Mouse (Mus musculus): ENCODE data around the gene Gcc2. TPM values are rescaled to one million over a fixed set of nuclear protein-coding genes. Genes with fewer than 3 reads are reported as not detected.
"Not testable (repeated sequence)": the region's sequence is repeated elsewhere in the genome, so short reads cannot be mapped to it uniquely, and the experiment has no call there.

Gene Gcc2
- polyA plus RNA-seq, 1 experiment from 2014 or later: 75.5 TPM

GRCm38 (mm10) chr10:58331741-58332140 is 76.4 kb downstream of the Gcc2 start:
- ATAC-seq (ENCODE audit: insufficient read depth, low FRiP score, low read depth): no peak
- H3K4me1 ChIP-seq: 0 out of 2 replicates have a peak, but pooled peaks cover 2% of the 10 kb centered on the region
- no peaks in the 10 kb centered on the region for H3K36me3 ChIP-seq
- no peak overlapping the region for H3K9ac ChIP-seq
- no peaks in the 10 kb centered on the region for H3K27me3 ChIP-seq (replicated peaks)
- H3K9me3 ChIP-seq: no peaks in the 10 kb centered on the region
- no peak overlapping the region for H3K27ac ChIP-seq
- H3K4me2 ChIP-seq: no peak overlapping the region
- H3K4me3 ChIP-seq (replicated peaks): no peak overlapping the region

GRCm38 (mm10) chr10:58333414-58333813 is 78.1 kb downstream of the Gcc2 start:
- H3K27me3 ChIP-seq (replicated peaks): no peaks in the 10 kb centered on the region
- no peak for ATAC-seq (ENCODE audit: insufficient read depth, low FRiP score, low read depth)
- no peak overlapping the region for H3K9ac ChIP-seq
- 82% methylated on average over 5 of the region's 5 CpGs for WGBS
- no peaks in the 10 kb centered on the region for H3K36me3 ChIP-seq
- H3K4me3 ChIP-seq (replicated peaks): no peak overlapping the region
- no peak overlapping the region for H3K4me2 ChIP-seq
- H3K4me1 ChIP-seq: peaks cover 3% of the 10 kb centered on the region; the same call in 1 of the 2 replicates
- no peaks in the 10 kb centered on the region for H3K9me3 ChIP-seq
- no peak overlapping the region for H3K27ac ChIP-seq

GRCm38 (mm10) chr10:58336156-58336555 is 80.9 kb downstream of the Gcc2 start:
- 60% methylated on average over 1 of the region's 1 CpGs for WGBS
- H3K4me2 ChIP-seq: no peak overlapping the region
- peaks cover 4% of the 10 kb centered on the region for H3K4me1 ChIP-seq
- H3K4me3 ChIP-seq (replicated peaks): no peak overlapping the region
- H3K9me3 ChIP-seq: no peaks in the 10 kb centered on the region
- no peak overlapping the region for H3K9ac ChIP-seq
- no peak for ATAC-seq (ENCODE audit: insufficient read depth, low FRiP score, low read depth)
- H3K27me3 ChIP-seq (replicated peaks): no peaks in the 10 kb centered on the region
- H3K27ac ChIP-seq: peak overlapping the region; percentile 80
- H3K36me3 ChIP-seq: no peaks in the 10 kb centered on the region

- not testable (repeated sequence) for H3K4me3 ChIP-seq (replicated peaks); H3K27me3 ChIP-seq (replicated peaks); H3K9me3 ChIP-seq; ATAC-seq (ENCODE audit: insufficient read depth, low FRiP score, low read depth); H3K4me2 ChIP-seq; H3K36me3 ChIP-seq; H3K9ac ChIP-seq
- Histone ChIP-seq H3K27ac (peak overlapping the region; percentile 80; the same call in 1 of the 2 replicates), H3K4me1 (peaks cover 13% of the 10 kb centered on the region)
- 82% methylated on average over 4 of the region's 4 CpGs for WGBS
These were observed 81.8 kb downstream of the Gcc2 start for GRCm38 (mm10) chr10:58337091-58337490.

- H3K9me3 ChIP-seq: no peaks in the 10 kb centered on the region
- H3K36me3 ChIP-seq: no peaks in the 10 kb centered on the region
- no peak overlapping the region for H3K9ac ChIP-seq
- 24% methylated on average over 1 of the region's 1 CpGs for WGBS
- ATAC-seq (ENCODE audit: insufficient read depth, low FRiP score, low read depth): no peak; the same call in 1 of the 2 replicates
- H3K27ac ChIP-seq: peak overlapping the region; percentile 60; the same call in 1 of the 2 replicates
- no peak overlapping the region for H3K4me3 ChIP-seq (replicated peaks)
- H3K4me2 ChIP-seq: no peak overlapping the region
- peaks cover 22% of the 10 kb centered on the region for H3K4me1 ChIP-seq
- no peaks in the 10 kb centered on the region for H3K27me3 ChIP-seq (replicated peaks)
These were observed 83.3 kb downstream of the Gcc2 start for GRCm38 (mm10) chr10:58338590-58338989.

- Histone ChIP-seq H3K27ac (peak overlapping the region; percentile 82), H3K4me3 (replicated peaks) (no peak overlapping the region), H3K9ac (no peak overlapping the region), H3K4me1 (peaks cover 22% of the 10 kb centered on the region), H3K36me3 (no peaks in the 10 kb centered on the region), H3K4me2 (no peak overlapping the region), H3K27me3 (replicated peaks) (no peaks in the 10 kb centered on the region), H3K9me3 (no peaks in the 10 kb centered on the region)
- 32% methylated on average over 2 of the region's 2 CpGs for WGBS
- ATAC-seq (ENCODE audit: insufficient read depth, low FRiP score, low read depth): peak; percentile 74; the same call in 1 of the 2 replicates
These were observed 86.4 kb downstream of the Gcc2 start for GRCm38 (mm10) chr10:58341685-58342084.

GRCm38 (mm10) chr10:58342199-58342598 is 86.9 kb downstream of the Gcc2 start:
- ATAC-seq (ENCODE audit: insufficient read depth, low FRiP score, low read depth): no peak
- no peaks in the 10 kb centered on the region for H3K36me3 ChIP-seq
- no peak overlapping the region for H3K4me2 ChIP-seq
- 40% methylated on average over 2 of the region's 2 CpGs for WGBS
- H3K4me1 ChIP-seq: peaks cover 22% of the 10 kb centered on the region
- H3K27ac ChIP-seq: peak overlapping the region; percentile 82
- H3K27me3 ChIP-seq (replicated peaks): no peaks in the 10 kb centered on the region
- H3K9ac ChIP-seq: no peak overlapping the region
- no peak overlapping the region for H3K4me3 ChIP-seq (replicated peaks)
- H3K9me3 ChIP-seq: no peaks in the 10 kb centered on the region

- no peak overlapping the region for H3K4me3 ChIP-seq (replicated peaks)
- H3K27me3 ChIP-seq (replicated peaks): no peaks in the 10 kb centered on the region
- peak overlapping the region; percentile 44; the same call in 1 of the 2 replicates for H3K27ac ChIP-seq
- WGBS: 77% methylated on average over 3 of the region's 3 CpGs
- no peak overlapping the region for H3K9ac ChIP-seq
- no peaks in the 10 kb centered on the region for H3K9me3 ChIP-seq
- no peaks in the 10 kb centered on the region for H3K36me3 ChIP-seq
- no peak overlapping the region for H3K4me2 ChIP-seq
- H3K4me1 ChIP-seq: peaks cover 19% of the 10 kb centered on the region
- no peak for ATAC-seq (ENCODE audit: insufficient read depth, low FRiP score, low read depth)
These were observed 88.3 kb downstream of the Gcc2 start for GRCm38 (mm10) chr10:58343552-58343951.

- Histone ChIP-seq H3K9me3 (no peaks in the 10 kb centered on the region), H3K36me3 (no peaks in the 10 kb centered on the region), H3K4me2 (no peak overlapping the region), H3K27ac (peak overlapping the region; percentile 21; the same call in 1 of the 2 replicates), H3K27me3 (replicated peaks) (no peaks in the 10 kb centered on the region), H3K9ac (no peak overlapping the region), H3K4me1 (peaks cover 2% of the 10 kb centered on the region; the same call in 1 of the 2 replicates), H3K4me3 (replicated peaks) (no peak overlapping the region)
- WGBS: 81% methylated on average over 3 of the region's 3 CpGs
- no peak for ATAC-seq (ENCODE audit: insufficient read depth, low FRiP score, low read depth)
These were observed 95.3 kb downstream of the Gcc2 start for GRCm38 (mm10) chr10:58350600-58350999.

GRCm38 (mm10) chr10:58351670-58352069 is 96.4 kb downstream of the Gcc2 start:
- WGBS: 61% methylated on average over 2 of the region's 2 CpGs
- H3K27ac ChIP-seq: no peak overlapping the region
- H3K9me3 ChIP-seq: no peaks in the 10 kb centered on the region
- H3K4me1 ChIP-seq: peaks cover 5% of the 10 kb centered on the region; the same call in 1 of the 2 replicates
- no peaks in the 10 kb centered on the region for H3K27me3 ChIP-seq (replicated peaks)
- no peak overlapping the region for H3K4me2 ChIP-seq
- no peak overlapping the region for H3K9ac ChIP-seq
- H3K36me3 ChIP-seq: no peaks in the 10 kb centered on the region
- ATAC-seq (ENCODE audit: insufficient read depth, low FRiP score, low read depth): no peak
- no peak overlapping the region for H3K4me3 ChIP-seq (replicated peaks)

- Histone ChIP-seq H3K27ac (no peak overlapping the region), H3K4me3 (replicated peaks) (no peak overlapping the region), H3K4me1 (peaks cover 5% of the 10 kb centered on the region; the same call in 1 of the 2 replicates), H3K4me2 (no peak overlapping the region), H3K9me3 (no peaks in the 10 kb centered on the region), H3K27me3 (replicated peaks) (no peaks in the 10 kb centered on the region), H3K36me3 (no peaks in the 10 kb centered on the region), H3K9ac (no peak overlapping the region)
- WGBS: 84% methylated on average over 3 of the region's 3 CpGs
- ATAC-seq (ENCODE audit: insufficient read depth, low FRiP score, low read depth): no peak
These were observed 97.1 kb downstream of the Gcc2 start for GRCm38 (mm10) chr10:58352364-58352763.

- H3K4me2 ChIP-seq: no peak overlapping the region
- H3K9me3 ChIP-seq: no peaks in the 10 kb centered on the region
- H3K4me1 ChIP-seq: peaks cover 5% of the 10 kb centered on the region; the same call in 1 of the 2 replicates
- no peak overlapping the region for H3K9ac ChIP-seq
- H3K27ac ChIP-seq: no peak overlapping the region
- peak; percentile 60; the same call in 1 of the 2 replicates for ATAC-seq (ENCODE audit: insufficient read depth, low FRiP score, low read depth)
- WGBS: 43% methylated on average over 3 of the region's 3 CpGs
- no peak overlapping the region for H3K4me3 ChIP-seq (replicated peaks)
- no peaks in the 10 kb centered on the region for H3K27me3 ChIP-seq (replicated peaks)
- no peaks in the 10 kb centered on the region for H3K36me3 ChIP-seq
These were observed 99.3 kb downstream of the Gcc2 start for GRCm38 (mm10) chr10:58354561-58354960.

Measured in stomach, embryonic 15.5 days (tissue).